Mouse (Mus musculus): ENCODE measurements at regions not wholly inside any gene's neighbourhood (a gene's known extent, or its start where the extent isn't known, plus 50 kb on each side); places are given as distances from the start of the nearest gene placed in this dataset.

- TF ChIP-seq RAD21 (IDR thresholded peaks at IDR 0.05; ENCODE audit: low read depth, low read length): no peak
- TF ChIP-seq ELF1 (IDR thresholded peaks at IDR 0.05; ENCODE audit: low read depth, low read length): no peak
Measured at GRCm38 (mm10) chr2:171816685-171817419, 226.4 kb downstream of the Cbln4 start (continued).

GRCm38 (mm10) chr2:171812701-171813100 lies 230.6 kb downstream of the Cbln4 start:
- no peak for TF ChIP-seq JUND (IDR thresholded peaks at IDR 0.05; ENCODE audit: low read depth, low read length)
- no peak for TF ChIP-seq TAL1 (IDR thresholded peaks at IDR 0.05; ENCODE audit: low read length)
- TF ChIP-seq MXI1 (IDR thresholded peaks at IDR 0.05; ENCODE audit: low read depth, low read length): no peak
- TF ChIP-seq ELF1 (IDR thresholded peaks at IDR 0.05; ENCODE audit: low read depth, low read length): no peak
- Histone ChIP-seq H3K9ac (ENCODE audit: control insufficient read depth, low read depth, low read length, poor library complexity, severe bottlenecking) (no peak overlapping the region), H3K36me3 (ENCODE audit: control insufficient read depth in 1 of 2, insufficient read depth in 2 of 2, low read length in 2 of 2) (no peaks in the 10 kb centered on the region), H3K4me1 (ENCODE audit: control insufficient read depth in 1 of 2, insufficient read depth in 2 of 2, low read length in 2 of 2) (no peaks in the 10 kb centered on the region), H3K27ac (ENCODE audit: control insufficient read depth, low read depth, low read length) (no peak overlapping the region), H3K9me3 (replicated peaks; ENCODE audit: insufficient read depth, low read length) (no peaks in the 10 kb centered on the region), H3K27me3 (ENCODE audit: control insufficient read depth in 1 of 2, insufficient read depth in 2 of 2, low read length in 2 of 2) (no peaks in the 10 kb centered on the region), H3K4me3 (ENCODE audit: control insufficient read depth in 1 of 2, insufficient read depth in 1 of 2, low read depth in 2 of 2, low read length in 2 of 2) (no peak overlapping the region), H3K79me2 (ENCODE audit: control insufficient read depth, insufficient read depth, low read length, poor library complexity) (no peaks in the 10 kb centered on the region)
- DNase-seq (ENCODE audit: low read depth, low spot score): no peak

DNA sequence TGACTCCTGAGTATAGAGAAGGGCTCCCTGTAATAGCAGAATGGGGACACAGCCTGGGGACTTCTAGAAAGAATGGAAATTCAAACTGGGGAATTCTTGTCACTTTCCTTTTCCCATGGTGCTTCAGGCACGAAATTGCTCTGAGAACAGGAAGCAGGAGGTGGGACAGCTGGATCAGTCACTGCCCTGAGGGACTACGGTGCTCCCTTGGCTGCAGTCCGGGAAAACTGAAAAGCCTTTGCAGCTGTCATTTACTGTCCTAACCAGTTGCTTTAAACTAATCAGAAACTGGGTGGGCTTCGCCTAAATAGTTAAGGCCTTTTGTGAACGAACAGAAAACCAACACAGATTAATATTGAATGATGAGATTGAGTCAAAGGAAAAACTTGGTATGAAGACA lies 237.9 kb downstream of the Cbln4 start:
- H3K4me1 ChIP-seq (ENCODE audit: control insufficient read depth in 1 of 2, insufficient read depth in 2 of 2, low read length in 2 of 2): no peaks in the 10 kb centered on the region
- no peaks in the 10 kb centered on the region for H3K36me3 ChIP-seq (ENCODE audit: control insufficient read depth in 1 of 2, insufficient read depth in 2 of 2, low read length in 2 of 2)
- H3K27me3 ChIP-seq (ENCODE audit: control insufficient read depth in 1 of 2, insufficient read depth in 2 of 2, low read length in 2 of 2): no peaks in the 10 kb centered on the region
- TF ChIP-seq CTCF (IDR thresholded peaks at IDR 0.05 in 2 of 3, conservative IDR thresholded peaks at IDR 0.05 in 1 of 3; ENCODE audit: control insufficient read depth in 1 of 3, insufficient read depth in 1 of 3, low read depth in 2 of 3, low read length in 3 of 3, poor library complexity in 1 of 3, severe bottlenecking in 1 of 3): no peak
- no peak for TF ChIP-seq ZMIZ1 (IDR thresholded peaks at IDR 0.05; ENCODE audit: low read depth, low read length)
- no peak for TF ChIP-seq POLR2AphosphoS2 (IDR thresholded peaks at IDR 0.05; ENCODE audit: low read length)
- no peak for TF ChIP-seq CHD1 (IDR thresholded peaks at IDR 0.05; ENCODE audit: low read depth, low read length)
- no peak for TF ChIP-seq GATA1 (IDR thresholded peaks at IDR 0.05; ENCODE audit: low read depth, low read length)
- TF ChIP-seq HCFC1 (IDR thresholded peaks at IDR 0.05; ENCODE audit: low read depth, low read length): no peak
- TF ChIP-seq JUND (IDR thresholded peaks at IDR 0.05; ENCODE audit: low read depth, low read length): no peak
- no peak for TF ChIP-seq POLR2AphosphoS5 (IDR thresholded peaks at IDR 0.05; ENCODE audit: borderline replicate concordance, low read depth, low read length)
- no peak overlapping the region for H3K27ac ChIP-seq (ENCODE audit: control insufficient read depth, low read depth, low read length)
- no peak overlapping the region for H3K4me3 ChIP-seq (ENCODE audit: control insufficient read depth in 1 of 2, insufficient read depth in 1 of 2, low read depth in 2 of 2, low read length in 2 of 2)
- H3K9me3 ChIP-seq (replicated peaks; ENCODE audit: insufficient read depth, low read length): no peaks in the 10 kb centered on the region
- H3K9ac ChIP-seq (ENCODE audit: control insufficient read depth, low read depth, low read length, poor library complexity, severe bottlenecking): no peak overlapping the region
- H3K79me2 ChIP-seq (ENCODE audit: control insufficient read depth, insufficient read depth, low read length, poor library complexity): no peaks in the 10 kb centered on the region
- no peak for DNase-seq (ENCODE audit: low read depth, low spot score)

Measured in MEL (cell line).